Mouse (Mus musculus) left cerebral cortex, postnatal 4 days (tissue): ENCODE results near the gene Cisd1. TPM values are rescaled to one million over a fixed set of nuclear protein-coding genes. Genes with fewer than 3 reads are reported as not detected.

Source experiments
- DNase-seq: peaks from one replicate; pipeline ENCODE4 v3.0.0-alpha.2; 2022
- intact Hi-C: fragments of 180-260 bp; cut with DNase I; formaldehyde crosslinking; loops from one replicate; pipeline ENCODE4 v1.15.1; 2025
- total RNA-seq, 2 experiments: library from RNA; stranded (reverse); gene quantifications; 2 replicates each; pipeline ENCODE4 v1.2.3; 2021

The Cisd1 gene
- total RNA-seq, 2 experiments from 2014 or later: 110 TPM

DNA sequence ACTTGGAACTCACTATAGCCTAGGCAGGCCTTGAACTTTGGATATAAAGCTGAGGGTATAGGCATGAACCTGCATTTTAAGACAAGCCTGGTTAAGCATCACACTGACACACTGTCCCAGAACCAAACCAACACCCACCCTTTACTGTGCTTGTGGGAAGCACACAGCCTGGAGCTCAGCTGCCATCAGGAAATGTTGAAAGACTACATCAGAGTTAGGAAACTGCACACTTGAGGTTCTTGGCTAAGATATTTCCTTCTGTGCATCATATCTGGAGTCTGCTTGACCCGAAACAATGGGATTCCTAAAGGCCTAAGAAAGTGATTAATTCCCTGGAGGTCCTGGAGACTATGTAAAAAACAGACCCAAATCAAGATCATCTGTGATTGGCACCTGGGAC, 4.5 kb upstream of the Cisd1 start:
- no peak for DNase-seq
- intact Hi-C loops: no loop called here

GRCm38 (mm10) chr10:71348637-71349280, 4.0 kb upstream of the Cisd1 start:
- intact Hi-C loops: no loop called here
- no peak for DNase-seq

- peak; percentile 54 for DNase-seq
- intact Hi-C loops: no loop called here
Measured at GRCm38 (mm10) chr10:71347964-71348636, 3.3 kb upstream of the Cisd1 start.

GRCm38 (mm10) chr10:71347509-71347949, 2.8 kb upstream of the Cisd1 start, which contains the start of gene Ipmk:
Ipmk (plus strand) TSS chr10:71347763.
- DNase-seq: peak; percentile 100
- intact Hi-C loops: no loop called here

GRCm38 (mm10) chr10:71346722-71347508, 2.2 kb upstream of the Cisd1 start:
- peak; percentile 63 for DNase-seq
- intact Hi-C loops: no loop called here

DNA sequence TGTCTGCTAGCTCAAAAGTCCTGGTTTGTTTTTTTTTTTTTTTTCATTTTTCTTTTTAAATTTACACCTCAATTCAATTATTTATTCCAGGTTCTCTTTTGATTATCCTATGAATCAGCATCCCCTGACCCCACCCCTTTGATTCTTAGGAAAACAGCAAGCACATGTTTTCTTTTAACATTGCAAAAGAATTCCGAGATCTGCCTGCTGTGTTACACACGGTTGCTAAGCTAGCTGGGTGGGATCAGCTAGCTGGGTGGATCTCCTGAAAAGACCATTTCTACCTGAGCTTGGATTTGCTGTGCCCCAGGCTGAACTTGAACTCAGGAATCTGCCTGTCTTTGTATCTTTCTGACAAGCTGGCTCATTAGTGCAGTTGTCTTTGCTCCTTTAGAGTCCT, 1.4 kb upstream of the Cisd1 start:
- DNase-seq: no peak
- intact Hi-C loops: no loop called here

DNA sequence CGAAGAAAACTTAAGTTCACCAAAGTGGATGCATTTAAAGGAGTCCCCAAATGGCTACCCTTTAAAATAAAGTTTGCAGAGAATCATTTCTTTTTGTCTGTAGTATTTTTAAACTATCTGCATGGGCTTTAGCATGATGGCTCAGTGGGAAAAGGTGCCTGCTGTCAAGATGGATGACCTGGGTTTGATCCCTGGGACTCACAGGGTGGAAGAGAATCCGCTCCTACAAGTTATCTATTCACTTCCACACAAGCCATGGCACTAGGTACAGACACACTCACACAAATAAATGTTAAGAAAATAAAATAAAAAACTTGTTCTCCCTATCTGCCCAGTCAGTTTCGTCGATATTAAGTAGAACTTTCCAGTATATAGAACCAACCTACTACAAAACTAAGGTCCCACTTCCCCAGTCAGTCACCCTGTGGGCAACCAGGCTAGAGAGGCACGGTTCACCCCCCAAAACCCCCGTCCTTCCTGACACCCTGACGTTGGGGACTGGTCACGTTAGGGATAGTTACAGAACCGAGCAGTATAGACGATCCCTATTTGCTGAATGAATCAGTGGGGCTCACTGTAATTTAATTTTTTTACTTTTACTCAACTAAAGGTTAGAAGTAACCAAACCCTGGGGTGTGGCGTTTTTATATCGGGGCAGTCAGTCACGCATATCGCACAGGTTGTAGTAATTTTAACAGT, 1.0 kb downstream of the Cisd1 start:
- intact Hi-C loops: no loop called here
- no peak for DNase-seq

GRCm38 (mm10) chr10:71343130-71343529, 1.6 kb downstream of the Cisd1 start:
- DNase-seq: no peak

GRCm38 (mm10) chr10:71342030-71342805, 2.5 kb downstream of the Cisd1 start:
- DNase-seq: no peak
- intact Hi-C loops: no loop called here

More at GRCm38 (mm10) chr10:71343130-71343529, 1.6 kb downstream of the Cisd1 start:
- intact Hi-C loops: no loop called here

GRCm38 (mm10) chr10:71341290-71341689, 3.5 kb downstream of the Cisd1 start:
- DNase-seq: no peak
- intact Hi-C loops: no loop called here

DNA sequence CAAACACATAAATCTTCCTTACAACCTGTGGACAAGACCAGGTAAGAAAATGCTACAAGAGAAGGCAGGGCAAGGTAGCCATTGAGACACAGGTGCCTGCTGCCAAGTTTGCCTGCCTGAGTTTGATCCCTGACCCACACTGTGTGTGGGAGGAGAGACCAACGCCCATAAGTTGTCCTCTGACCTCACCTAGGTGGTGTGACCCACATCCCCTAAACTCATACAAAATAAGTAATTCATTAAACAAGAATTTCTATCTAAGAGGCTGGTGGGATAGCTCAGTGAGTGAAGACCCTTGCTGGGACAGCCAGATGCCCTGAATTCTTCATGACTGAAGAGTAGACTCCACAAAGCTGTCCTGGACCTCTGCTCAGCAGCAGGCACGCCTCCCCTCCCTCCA, 4.6 kb downstream of the Cisd1 start:
- no peak for DNase-seq
- intact Hi-C loops: no loop called here

DNA sequence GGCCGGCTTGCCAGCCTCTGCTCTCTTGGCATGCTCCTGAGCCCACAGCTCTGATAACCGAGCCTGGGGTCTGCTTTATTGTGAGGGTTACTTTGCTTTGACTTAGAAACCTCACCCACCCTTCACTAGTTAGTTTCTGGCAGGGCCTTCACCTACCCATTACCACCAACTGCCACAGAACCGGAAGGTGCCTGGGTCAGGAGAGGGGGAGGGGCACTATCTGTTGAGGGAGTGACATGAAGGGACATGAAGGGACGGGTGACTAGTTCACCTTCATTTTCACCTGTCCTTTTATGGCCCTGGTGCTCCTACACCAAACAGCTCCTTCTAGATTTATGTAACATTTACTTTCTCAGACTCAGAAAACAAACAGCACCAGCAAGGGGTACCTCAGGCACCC, 5.3 kb downstream of the Cisd1 start:
- intact Hi-C loops: no loop called here
- no peak for DNase-seq

DNA sequence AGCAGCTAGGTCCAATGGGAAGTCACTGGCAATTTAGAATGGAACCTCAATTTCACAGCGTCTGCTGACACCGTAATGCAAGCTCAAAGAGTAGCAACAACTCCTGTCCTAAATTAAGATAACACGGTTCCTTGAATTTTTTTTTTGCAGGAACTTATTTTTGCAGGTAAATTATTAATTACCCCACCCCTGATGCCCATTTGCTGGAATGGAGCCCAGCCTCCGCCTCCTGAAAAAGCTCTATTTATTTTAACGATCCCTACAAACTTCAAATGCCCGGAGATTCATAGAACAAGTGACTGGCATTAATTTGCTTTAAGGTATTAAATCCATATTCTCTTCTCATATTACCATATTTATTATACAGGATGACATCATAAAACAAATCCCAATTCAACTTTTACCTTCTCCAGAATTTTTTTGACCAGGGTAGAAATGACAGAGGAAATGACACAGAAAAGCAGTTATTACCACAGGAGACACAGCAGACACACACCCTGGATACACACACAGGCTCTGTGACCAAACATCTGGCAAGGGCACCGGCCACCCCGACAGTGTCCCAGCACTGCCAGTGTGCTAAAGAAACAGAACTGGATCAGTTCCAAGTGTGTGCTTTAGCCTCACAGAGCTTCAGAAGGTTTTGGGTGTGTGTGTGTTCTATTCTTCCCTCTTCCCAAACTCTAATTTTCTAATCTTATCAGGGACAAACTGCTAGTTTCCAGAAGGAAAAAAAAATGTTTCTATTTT, 6.4 kb downstream of the Cisd1 start:
- intact Hi-C loops: no loop called here
- no peak for DNase-seq

- DNase-seq: no peak
- intact Hi-C loops: no loop called here
Measured at GRCm38 (mm10) chr10:71337733-71338132, 7.0 kb downstream of the Cisd1 start.

GRCm38 (mm10) chr10:71332859-71333258, 11.9 kb downstream of the Cisd1 start:
- DNase-seq: no peak
- intact Hi-C loops: no loop called here

GRCm38 (mm10) chr10:71332376-71332775, 12.4 kb downstream of the Cisd1 start:
- intact Hi-C loops: no loop called here
- no peak for DNase-seq

- intact Hi-C loops: no loop called here
- DNase-seq: no peak
Measured at GRCm38 (mm10) chr10:71331908-71332307, 12.8 kb downstream of the Cisd1 start.

DNA sequence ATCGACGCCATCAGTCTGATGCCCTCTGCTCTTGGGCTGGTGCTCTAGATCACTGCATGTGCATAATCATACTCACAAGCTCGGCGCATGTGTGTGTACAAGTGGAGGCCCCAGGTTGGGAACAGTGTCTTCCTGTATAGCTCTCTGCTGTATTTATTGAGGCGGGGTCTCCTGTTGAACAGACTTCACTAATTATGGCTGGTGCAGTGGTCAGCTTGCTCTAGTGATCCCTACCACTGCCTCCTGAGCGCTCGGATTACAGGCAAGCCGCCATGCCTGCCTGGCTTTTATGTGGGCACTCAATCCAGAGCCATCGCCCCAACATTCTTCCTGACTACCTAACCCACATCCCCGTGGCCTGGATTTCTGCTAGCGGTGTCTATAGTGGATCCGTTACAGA, 14.7 kb downstream of the Cisd1 start:
- intact Hi-C loops: no loop called here
- DNase-seq: no peak

- no peak for DNase-seq
- intact Hi-C loops: no loop called here
Measured at GRCm38 (mm10) chr10:71329295-71329694, 15.5 kb downstream of the Cisd1 start.

DNA sequence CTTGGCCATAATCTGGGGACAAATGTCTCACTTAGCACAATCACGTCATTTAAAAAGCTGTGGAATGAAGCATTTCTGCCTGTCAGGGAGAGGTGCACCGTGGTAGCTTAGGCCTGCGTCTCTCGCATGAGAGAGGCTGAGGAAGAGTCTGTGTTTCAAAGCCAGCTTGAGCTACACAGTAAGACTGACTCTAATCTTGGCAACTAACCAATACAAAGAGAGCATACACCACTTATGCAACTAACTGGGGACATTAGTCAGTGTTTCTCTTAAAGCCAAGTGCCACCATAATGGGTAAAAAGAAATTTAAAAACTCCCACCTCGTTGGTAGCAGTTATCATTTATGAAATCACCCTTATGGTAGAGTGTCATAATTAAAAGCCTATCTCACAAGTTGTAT, 15.9 kb downstream of the Cisd1 start:
- intact Hi-C loops: no loop called here
- no peak for DNase-seq
